Mouse (Mus musculus) Patski (cell line): ENCODE results near the gene Tmem131l. TPM values are rescaled to one million over a fixed set of nuclear protein-coding genes. Genes with fewer than 3 reads are reported as not detected.
A peak's percentile ranks its signal among the peaks of the same experiment; 100 is the strongest.

Experiments
- ATAC-seq: fragments of 100-300 bp; one replicate; pipeline ENCODE4 v1.8.0; 2021
- CTCF ChIA-PET: fragments of 350-600 bp; sonication (Branson Sonifier 250); formaldehyde crosslinking; loops from one replicate; lab custom pipeline; 2022; ENCODE audit warnings: inconsistent platforms; lab: Charles Lee
- POLR2A ChIA-PET: fragments of 350-600 bp; sonication (Branson Sonifier 250); formaldehyde crosslinking; loops from one replicate; lab custom pipeline; 2022; ENCODE audit warnings: antibody characterized with exemption, inconsistent platforms; lab: Charles Lee
- DNase-seq: peaks from one replicate; pipeline ENCODE4 v3.0.0-alpha.2; 2011; ENCODE audit warnings: low read depth, low spot score
- H3K27me3 ChIP-seq: fragments of 371-371 bp; one replicate; pipeline ENCODE4 v1.5.1; 2021
- CTCF ChIP-seq: fragments of 100-300 bp; IDR thresholded peaks from one replicate; pipeline ENCODE4 v1.5.1; 2021
- in situ Hi-C: fragments of 300-500 bp; cut with MboI; formaldehyde crosslinking; loops from 3 replicates; pipeline ENCODE4 v1.11.1; 2018; ENCODE audit warnings: low pct_unique_long_range_greater_than_20kb, mixed read lengths
- polyA plus RNA-seq: library from polyadenylated mRNA; unstranded; gene quantifications from one replicate; pipeline ENCODE4 v1.2.3, GENCODE M21; 2021

Tmem131l gene
- polyA plus RNA-seq, 1 experiment from 2014 or later, result 24.9 TPM

- in situ Hi-C loops, result no loop called here
- no peak for DNase-seq
- ATAC-seq, result no peak
- H3K27me3 ChIP-seq, result no peaks in the 10 kb centered on the region
- CTCF ChIA-PET, result interaction anchor here (1.1 kb wide), 1 partner anchor 21 kb away, joined by 3 read pairs; no protein-coding TSS in a partner anchor
- POLR2A ChIA-PET, result no interaction called here
- no peak for TF ChIP-seq CTCF
Measured at GRCm38 (mm10) chr3:84059261-84059660, 19.3 kb upstream of the Tmem131l start.

GRCm38 (mm10) chr3:84048729-84049175, 8.8 kb upstream of the Tmem131l start:
- ChIA-PET POLR2A (interaction anchor here (1.2 kb wide), 1 partner anchor 9 kb away, joined by 3 read pairs; the partner anchor contains the start of gene Tmem131l), CTCF (no interaction called here)
- no peak for DNase-seq
- in situ Hi-C loops, result no loop called here
- H3K27me3 ChIP-seq, result no peaks in the 10 kb centered on the region
- ATAC-seq, result peak; percentile 39
- TF ChIP-seq CTCF, result no peak

GRCm38 (mm10) chr3:84046206-84046605, 6.2 kb upstream of the Tmem131l start:
- ChIA-PET CTCF (no interaction called here), POLR2A (no interaction called here)
- H3K27me3 ChIP-seq, result no peaks in the 10 kb centered on the region
- TF ChIP-seq CTCF, result no peak
- ATAC-seq (no peak), DNase-seq (no peak)
- in situ Hi-C loops, result no loop called here

GRCm38 (mm10) chr3:84041739-84042138, 1.8 kb upstream of the Tmem131l start:
- DNase-seq (no peak), ATAC-seq (no peak)
- POLR2A ChIA-PET, result no interaction called here
- peaks cover 3% of the 10 kb centered on the region for H3K27me3 ChIP-seq
- in situ Hi-C loops, result loop anchor here (5.0 kb wide), 1 partner anchor 89 kb away; no protein-coding TSS in a partner anchor
- CTCF ChIA-PET, result interaction anchor here (1.4 to 2.8 kb wide), 5 partner anchors 8 to 80 kb away, joined by 4 to 10 read pairs (median 6); no protein-coding TSS in a partner anchor
- no peak for TF ChIP-seq CTCF

- in situ Hi-C loops, result loop anchor here (5.0 kb wide), 1 partner anchor 88 kb away; no protein-coding TSS in a partner anchor
- DNase-seq (no peak), ATAC-seq (peak; percentile 41)
- peaks cover 3% of the 10 kb centered on the region for H3K27me3 ChIP-seq
- CTCF ChIA-PET, result interaction anchor here (1.0 to 2.8 kb wide), 8 partner anchors 10 to 115 kb away, joined by 3 to 10 read pairs (median 4); no protein-coding TSS in a partner anchor
- POLR2A ChIA-PET, result interaction anchor here (0.6 to 1.6 kb wide), 4 partner anchors 8 to 628 kb away, joined by 3 read pairs; no protein-coding TSS in a partner anchor
- no peak for TF ChIP-seq CTCF
Measured at GRCm38 (mm10) chr3:84040476-84041082, 604 bp upstream of the Tmem131l start.

- H3K27me3 ChIP-seq, result peaks cover 3% of the 10 kb centered on the region
- DNase-seq, result no peak
- in situ Hi-C loops, result no loop called here
- ATAC-seq, result peak; percentile 27
- no peak for TF ChIP-seq CTCF
- ChIA-PET CTCF (interaction anchor here (1.0 to 1.1 kb wide), 2 partner anchors 20 to 31 kb away, joined by 3 read pairs; no protein-coding TSS in a partner anchor), POLR2A (interaction anchor here (1.6 to 1.7 kb wide), 2 partner anchors 9 to 12 kb away, joined by 3 to 4 read pairs; no protein-coding TSS in a partner anchor)
Measured at GRCm38 (mm10) chr3:84038981-84039645, 862 bp downstream of the Tmem131l start.

- DNase-seq (no peak), ATAC-seq (no peak)
- TF ChIP-seq CTCF, result no peak
- in situ Hi-C loops, result no loop called here
- ChIA-PET CTCF (interaction anchor here (1.0 kb wide), 1 partner anchor 21 kb away, joined by 3 read pairs; no protein-coding TSS in a partner anchor), POLR2A (interaction anchor here (1.7 kb wide), 1 partner anchor 11 kb away, joined by 4 read pairs; no protein-coding TSS in a partner anchor)
- peaks cover 3% of the 10 kb centered on the region for H3K27me3 ChIP-seq
Measured at GRCm38 (mm10) chr3:84038126-84038525, 1.8 kb downstream of the Tmem131l start.

GRCm38 (mm10) chr3:84037536-84037935, 2.4 kb downstream of the Tmem131l start:
- ChIA-PET POLR2A (no interaction called here), CTCF (no interaction called here)
- H3K27me3 ChIP-seq, result peaks cover 3% of the 10 kb centered on the region
- ATAC-seq (no peak), DNase-seq (no peak)
- TF ChIP-seq CTCF, result no peak
- in situ Hi-C loops, result no loop called here

- no peak for DNase-seq
- in situ Hi-C loops, result no loop called here
- CTCF ChIA-PET, result no interaction called here
- POLR2A ChIA-PET, result no interaction called here
- no peak for TF ChIP-seq CTCF
- no peak for ATAC-seq
- H3K27me3 ChIP-seq, result peaks cover 3% of the 10 kb centered on the region
Measured at GRCm38 (mm10) chr3:84036866-84037265, 3.1 kb downstream of the Tmem131l start.

- DNase-seq (no peak), ATAC-seq (no peak)
- TF ChIP-seq CTCF, result no peak
- H3K27me3 ChIP-seq, result peaks cover under 1% of the 10 kb centered on the region
- ChIA-PET CTCF (interaction anchor here (1.0 kb wide), 1 partner anchor 89 kb away, joined by 5 read pairs; no protein-coding TSS in a partner anchor), POLR2A (interaction anchor here (0.6 to 0.8 kb wide), 2 partner anchors 19 to 65 kb away, joined by 3 to 4 read pairs; no protein-coding TSS in a partner anchor)
- in situ Hi-C loops, result no loop called here
Measured at GRCm38 (mm10) chr3:84035728-84036364, 4.1 kb downstream of the Tmem131l start.
